Mouse (Mus musculus) urinary bladder, postnatal 10 days (tissue): ENCODE data around the gene Vmn1r42.
"Not testable (repeated sequence)": the region's sequence is repeated elsewhere in the genome, so short reads cannot be mapped to it uniquely, and the experiment has no call there.

Experiments
- DNase-seq: peaks from one replicate; pipeline ENCODE4 v3.0.0; 2022; ENCODE audit warnings: low spot score

Vmn1r42 gene

GRCm38 (mm10) chr6:89876313-89876712, at the start of gene Vmn1r42, which contains the start of gene Vmn1r43:
Vmn1r42 (minus strand) TSS chr6:89876413.
Vmn1r43 (minus strand) TSS chr6:89876413.
- not testable (repeated sequence) for DNase-seq

GRCm38 (mm10) chr6:89883812-89884211, 7.6 kb upstream of the Vmn1r42 start:
- DNase-seq, result no peak

- DNase-seq, result no peak
Observed at GRCm38 (mm10) chr6:89883360-89883759, 7.1 kb upstream of the Vmn1r42 start, which contains the start of gene Vmn1r44. Vmn1r44 (plus strand) TSS chr6:89883660.

GRCm38 (mm10) chr6:89880867-89881266, 4.7 kb upstream of the Vmn1r42 start:
- no peak for DNase-seq

GRCm38 (mm10) chr6:89876963-89877362, 750 bp upstream of the Vmn1r42 start:
- no peak for DNase-seq

- DNase-seq, result no peak
Observed at GRCm38 (mm10) chr6:89867976-89868375, 8.2 kb downstream of the Vmn1r42 start.

GRCm38 (mm10) chr6:89867276-89867675, 8.9 kb downstream of the Vmn1r42 start:
- no peak for DNase-seq

GRCm38 (mm10) chr6:89863792-89864191, 12.4 kb downstream of the Vmn1r42 start:
- DNase-seq, result no peak

GRCm38 (mm10) chr6:89859839-89860238, 16.4 kb downstream of the Vmn1r42 start:
- no peak for DNase-seq

- DNase-seq, result no peak
Observed at GRCm38 (mm10) chr6:89857552-89857951, 18.7 kb downstream of the Vmn1r42 start.
